Mouse (Mus musculus): ENCODE results near the gene Fus.

DNA sequence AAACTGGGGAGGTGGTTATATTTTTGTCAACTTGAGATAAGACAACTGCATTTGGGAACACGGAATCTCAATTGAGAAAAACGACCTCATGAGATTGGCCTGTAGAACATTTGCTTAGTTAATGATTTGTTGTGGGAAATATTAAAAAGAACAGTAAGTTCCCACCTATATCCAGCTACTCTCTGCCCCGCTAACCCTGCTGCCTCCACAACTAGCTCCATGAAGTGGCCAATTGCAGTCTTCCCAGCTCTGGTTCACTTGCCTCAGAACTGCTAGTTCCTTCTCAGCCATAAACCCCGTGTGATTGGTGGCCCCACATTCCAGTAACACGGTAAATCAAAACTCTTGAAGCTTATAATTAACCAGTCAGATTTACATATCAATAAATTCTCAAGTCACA is 7.9 kb upstream of the Fus start:
- TF ChIP-seq POLR2A (IDR thresholded peaks at IDR 0.05; ENCODE audit: low read depth, low read length) (no peak), CTCF (IDR thresholded peaks at IDR 0.05; ENCODE audit: extremely low read depth, insufficient read depth, insufficient read length, insufficient replicate concordance) (no peak)

Data from spleen, adult 2 months (tissue).